Mouse (Mus musculus) midbrain, embryonic 13.5 days (tissue): ENCODE results near the gene Nacc1. TPM values are rescaled to one million over a fixed set of nuclear protein-coding genes. Genes with fewer than 3 reads are reported as not detected.
A peak's percentile ranks its signal among the peaks of the same experiment; 100 is the strongest.

Experiments used
- ATAC-seq: fragments of 200-750 bp; cut with Nextera tagmentation; 2 replicates; pipeline ENCODE4 v1.8.0; 2017; ENCODE audit warnings: mild to moderate bottlenecking, moderate TSS enrichment, moderate library complexity
- H3K27ac ChIP-seq: fragments of 300-500 bp; sonication (generic); 2 replicates; pipeline ENCODE4 v1.5.1; 2015; ENCODE audit warnings: inconsistent platforms, mild to moderate bottlenecking, moderate library complexity
- H3K27me3 ChIP-seq: fragments of 300-500 bp; sonication (generic); 2 replicates; pipeline ENCODE4 v1.6.1; 2015; ENCODE audit warnings: mild to moderate bottlenecking, inconsistent platforms
- H3K36me3 ChIP-seq: fragments of 300-500 bp; sonication (generic); 2 replicates; pipeline ENCODE4 v1.6.1; 2015; ENCODE audit warnings: mild to moderate bottlenecking, inconsistent platforms
- H3K4me1 ChIP-seq: fragments of 300-500 bp; sonication (generic); replicated peaks from 2 replicates; pipeline ENCODE4 v1.6.1; 2015; ENCODE audit warnings: inconsistent platforms
- H3K4me2 ChIP-seq: fragments of 300-500 bp; sonication (generic); replicated peaks from 2 replicates; pipeline ENCODE4 v1.6.1; 2015; ENCODE audit warnings: moderate library complexity, mild to moderate bottlenecking, inconsistent platforms
- H3K4me3 ChIP-seq: fragments of 300-500 bp; sonication (generic); replicated peaks from 2 replicates; pipeline ENCODE4 v1.5.1; 2015; ENCODE audit warnings: mild to moderate bottlenecking, inconsistent platforms
- H3K9ac ChIP-seq: fragments of 300-500 bp; sonication (generic); replicated peaks from 2 replicates; pipeline ENCODE4 v1.6.1; 2015; ENCODE audit warnings: mild to moderate bottlenecking, inconsistent platforms
- H3K9me3 ChIP-seq: fragments of 300-500 bp; sonication (generic); 2 replicates; pipeline ENCODE4 v1.6.1; 2016; ENCODE audit warnings: mild to moderate bottlenecking, inconsistent platforms
- WGBS: fragments of 180-500 bp; shearing (Covaris S2); methylation state at CpG from one replicate; pipeline ENCODE4 v1.1.7; 2015; 5-methylcytosine and 5-hydroxymethylcytosine counted together
- polyA plus RNA-seq: library from polyadenylated mRNA; unstranded; fragments of >200 nt; fragmentation: Nextera tagmentation; extraction: Ambion mirVana; gene quantifications from 2 replicates; pipeline ENCODE4 v1.2.1, GENCODE M21; 2015

The Nacc1 gene
- polyA plus RNA-seq, 1 experiment from 2014 or later = 17.3 TPM

- ATAC-seq = no peak
- Histone ChIP-seq H3K36me3 (peaks cover 12% of the 10 kb centered on the region; the same call in 1 of the 2 replicates), H3K27me3 (peaks cover 16% of the 10 kb centered on the region), H3K4me3 (no peak overlapping the region), H3K4me2 (no peak overlapping the region), H3K27ac (peak overlapping the region; percentile 51), H3K9me3 (no peaks in the 10 kb centered on the region), H3K4me1 (peaks cover 73% of the 10 kb centered on the region), H3K9ac (peak overlapping the region; percentile 51; the same call in 1 of the 2 replicates)
- WGBS = 57% methylated on average over 10 of the region's 10 CpGs
Measured at GRCm38 (mm10) chr8:84725246-84725940, 37.7 kb upstream of the Nacc1 start.

DNA sequence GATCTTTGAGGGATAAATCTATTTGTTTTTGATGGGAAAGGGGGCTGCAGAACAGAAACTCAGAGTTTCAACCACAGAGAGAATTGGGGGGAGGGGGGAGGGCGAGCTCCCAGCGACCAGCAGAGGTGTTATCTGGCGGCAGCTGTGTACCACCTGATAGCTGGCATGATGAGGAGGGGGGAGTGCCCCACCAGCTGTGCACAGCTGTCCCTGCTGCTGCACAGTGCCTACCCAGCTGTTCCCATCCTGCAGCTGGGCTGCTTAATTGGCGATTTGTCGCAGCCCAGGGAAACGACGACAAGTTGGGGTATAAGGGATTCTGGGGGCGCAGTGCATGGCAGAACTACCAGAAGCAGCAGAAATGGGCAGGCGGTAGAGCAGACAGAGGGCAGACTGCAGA lies 37.0 kb upstream of the Nacc1 start:
- Histone ChIP-seq H3K36me3 (peaks cover 15% of the 10 kb centered on the region), H3K9me3 (no peaks in the 10 kb centered on the region), H3K4me1 (peaks cover 66% of the 10 kb centered on the region), H3K27ac (peak overlapping the region; percentile 71; the same call in 1 of the 2 replicates), H3K27me3 (peaks cover 23% of the 10 kb centered on the region), H3K4me2 (no peak overlapping the region), H3K9ac (peak overlapping the region; percentile 51), H3K4me3 (no peak overlapping the region)
- no peak for ATAC-seq
- 52% methylated on average over 9 of the region's 9 CpGs for WGBS

DNA sequence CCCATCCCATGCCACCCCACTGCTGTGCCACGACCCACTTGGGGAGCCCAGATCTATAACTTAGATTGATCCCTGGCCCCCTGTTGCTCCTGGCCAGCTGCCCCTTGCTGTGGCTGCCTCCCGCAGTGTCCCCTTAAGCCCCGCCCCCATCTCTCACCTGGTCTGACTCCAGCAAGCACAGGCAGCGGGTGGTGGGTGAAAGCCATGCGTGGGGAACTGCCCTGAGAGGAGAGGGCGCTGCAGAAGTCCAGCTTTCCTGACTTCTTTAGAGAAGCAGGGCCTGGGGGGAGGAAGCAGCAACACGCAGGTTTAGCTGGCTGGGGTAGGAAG lies 35.9 kb upstream of the Nacc1 start:
- H3K4me2 ChIP-seq = 0 out of 2 replicates have a peak overlapping the region, but pooled peaks have one; percentile 11
- H3K9ac ChIP-seq = peak overlapping the region; percentile 51
- H3K4me3 ChIP-seq = no peak overlapping the region
- no peak for ATAC-seq
- peaks cover 16% of the 10 kb centered on the region for H3K36me3 ChIP-seq
- H3K4me1 ChIP-seq = peaks cover 55% of the 10 kb centered on the region
- 34% methylated on average over 7 of the region's 7 CpGs for WGBS
- peaks cover 33% of the 10 kb centered on the region for H3K27me3 ChIP-seq
- H3K27ac ChIP-seq = peak overlapping the region; percentile 71
- H3K9me3 ChIP-seq = no peaks in the 10 kb centered on the region

DNA sequence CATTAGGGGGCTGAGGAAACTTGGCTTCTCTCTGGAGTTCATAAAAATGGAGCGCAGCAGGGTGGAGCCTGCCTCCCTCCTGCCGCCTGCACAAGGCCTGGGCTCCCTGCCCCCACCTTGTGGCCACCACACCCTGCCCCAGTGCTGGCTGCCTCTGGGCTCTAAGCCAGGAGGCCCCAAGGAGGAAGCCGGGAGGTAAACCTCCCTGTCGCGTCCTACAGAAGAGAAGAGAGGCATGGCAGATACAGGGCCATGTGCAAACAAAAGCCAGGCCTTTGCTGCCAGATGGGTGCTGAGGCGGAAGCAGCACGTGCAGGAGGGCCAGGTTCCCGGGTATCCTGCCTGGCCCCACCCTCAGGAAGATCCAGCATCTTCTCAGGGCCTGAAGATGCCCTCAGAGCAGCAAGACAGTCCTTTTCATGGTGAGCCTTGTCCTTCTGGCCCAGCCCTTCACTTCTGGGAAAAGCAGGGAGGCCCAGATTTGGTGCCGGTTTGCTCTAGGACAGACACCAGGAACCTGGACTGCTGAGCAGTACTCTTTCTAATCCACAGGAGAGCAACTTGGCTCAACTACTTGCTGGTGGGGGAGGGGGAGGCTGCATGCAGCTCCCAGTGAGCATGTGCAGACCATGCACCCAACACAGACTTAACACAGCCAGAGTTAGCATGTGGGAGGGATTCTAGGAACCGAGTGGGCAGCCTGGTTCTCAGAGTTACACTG lies 35.3 kb upstream of the Nacc1 start, which contains the start of gene G430095P16Rik:
Gene G430095P16Rik (plus strand): TSS at position 158 of the 721 bp plus-strand sequence.
- peaks cover 50% of the 10 kb centered on the region for H3K4me1 ChIP-seq
- peak within 1 kb of the TSS; percentile 51 for H3K9ac ChIP-seq
- WGBS = 18% methylated on average over 10 of the region's 10 CpGs
- H3K4me3 ChIP-seq = no peak within 1 kb of the TSS
- H3K27ac ChIP-seq = peak within 1 kb of the TSS; percentile 71
- H3K9me3 ChIP-seq = no peaks in the 10 kb centered on the region
- peaks cover 16% of the 10 kb centered on the region for H3K36me3 ChIP-seq
- ATAC-seq = peak; percentile 80
- peaks cover 38% of the 10 kb centered on the region for H3K27me3 ChIP-seq
- H3K4me2 ChIP-seq = peak within 1 kb of the TSS; percentile 11; the same call in 1 of the 2 replicates

DNA sequence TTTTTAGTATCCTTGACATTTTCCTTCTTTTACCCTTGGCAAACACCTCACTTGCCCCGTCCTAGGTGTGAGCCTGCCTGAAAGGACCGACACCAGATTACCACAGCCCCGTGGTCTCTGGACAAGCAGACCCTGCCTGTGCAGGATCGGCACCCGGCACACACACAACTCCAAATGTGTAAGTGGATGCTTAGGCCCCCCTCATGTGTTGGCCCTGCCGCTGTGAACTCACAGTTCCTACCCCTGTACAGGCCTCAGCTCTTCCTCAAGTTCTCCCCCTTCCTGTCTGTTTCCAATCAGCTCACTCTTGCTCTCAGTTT lies 34.8 kb upstream of the Nacc1 start:
- no peak overlapping the region for H3K4me3 ChIP-seq
- H3K27ac ChIP-seq = peak overlapping the region; percentile 71
- 70% methylated on average over 6 of the region's 6 CpGs for WGBS
- peaks cover 44% of the 10 kb centered on the region for H3K27me3 ChIP-seq
- no peak; the same call in 1 of the 2 replicates for ATAC-seq
- no peak overlapping the region for H3K4me2 ChIP-seq
- H3K36me3 ChIP-seq = peaks cover 15% of the 10 kb centered on the region
- H3K9me3 ChIP-seq = no peaks in the 10 kb centered on the region
- peaks cover 46% of the 10 kb centered on the region for H3K4me1 ChIP-seq
- H3K9ac ChIP-seq = 0 out of 2 replicates have a peak overlapping the region, but pooled peaks have one; percentile 2

DNA sequence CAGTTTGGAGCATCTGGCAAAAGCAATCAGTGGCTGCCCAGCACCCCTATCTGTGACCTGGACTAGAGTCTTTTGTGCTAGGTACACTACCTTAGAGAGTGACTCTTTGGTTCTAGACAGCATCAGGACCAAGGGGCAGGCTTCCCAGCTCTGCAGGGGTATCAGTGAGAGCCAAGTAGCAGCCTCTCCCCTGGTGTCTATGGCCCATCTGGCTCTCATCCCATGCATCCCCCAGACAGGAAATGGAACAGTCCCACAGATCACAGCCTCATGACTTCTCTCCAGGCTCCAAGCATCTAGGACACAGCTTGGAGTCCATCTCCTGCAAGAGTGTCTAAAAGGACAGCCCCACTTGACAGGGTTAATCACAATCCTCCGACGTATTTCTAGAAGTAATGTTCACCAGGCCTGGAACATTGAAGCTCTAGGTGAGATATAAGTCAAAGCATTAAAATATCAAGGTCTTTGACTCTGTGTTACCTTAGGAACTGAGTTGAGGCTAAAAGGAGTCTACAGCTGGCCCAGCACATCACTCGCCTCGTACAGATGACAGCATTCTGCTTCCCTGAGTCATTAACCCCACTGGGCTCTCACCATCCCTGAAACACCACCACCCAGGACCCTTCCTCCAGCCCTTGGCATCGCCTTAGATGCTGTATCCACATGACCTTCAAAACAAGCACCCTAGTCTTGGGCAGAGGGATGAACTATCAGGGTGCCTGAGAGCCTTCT lies 31.5 kb upstream of the Nacc1 start:
- no peak overlapping the region for H3K4me3 ChIP-seq
- no peak overlapping the region for H3K27ac ChIP-seq
- no peak overlapping the region for H3K4me2 ChIP-seq
- peaks cover 16% of the 10 kb centered on the region; the same call in 1 of the 2 replicates for H3K36me3 ChIP-seq
- no peaks in the 10 kb centered on the region for H3K9me3 ChIP-seq
- no peak overlapping the region for H3K9ac ChIP-seq
- no peak for ATAC-seq
- peaks cover 39% of the 10 kb centered on the region for H3K4me1 ChIP-seq
- peaks cover 67% of the 10 kb centered on the region for H3K27me3 ChIP-seq
- WGBS = 89% methylated on average over 5 of the region's 5 CpGs

DNA sequence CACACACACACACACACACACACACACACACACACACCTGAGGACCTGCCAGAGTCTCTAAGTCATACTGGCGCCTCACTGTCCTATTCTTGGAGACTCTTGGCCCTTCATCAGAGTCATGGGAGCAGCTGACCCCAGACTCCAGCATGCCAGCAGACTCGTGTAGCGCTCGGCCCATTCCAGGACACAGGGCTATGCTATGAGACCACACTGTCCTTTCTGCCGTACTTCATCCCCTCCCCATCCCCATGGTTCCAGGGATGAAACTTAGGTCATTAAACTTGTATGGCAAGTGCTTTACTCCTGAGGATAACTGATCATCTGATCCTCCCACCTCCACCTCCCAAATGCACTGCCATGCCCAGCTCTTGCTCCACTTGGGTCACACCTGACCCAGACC lies 30.8 kb upstream of the Nacc1 start:
- H3K4me3 ChIP-seq = no peak overlapping the region
- no peak overlapping the region for H3K9ac ChIP-seq
- peaks cover 67% of the 10 kb centered on the region for H3K27me3 ChIP-seq
- no peaks in the 10 kb centered on the region for H3K9me3 ChIP-seq
- no peak for ATAC-seq
- peaks cover 16% of the 10 kb centered on the region; the same call in 1 of the 2 replicates for H3K36me3 ChIP-seq
- 79% methylated on average over 5 of the region's 5 CpGs for WGBS
- peaks cover 39% of the 10 kb centered on the region for H3K4me1 ChIP-seq
- H3K4me2 ChIP-seq = no peak overlapping the region
- no peak overlapping the region for H3K27ac ChIP-seq

DNA sequence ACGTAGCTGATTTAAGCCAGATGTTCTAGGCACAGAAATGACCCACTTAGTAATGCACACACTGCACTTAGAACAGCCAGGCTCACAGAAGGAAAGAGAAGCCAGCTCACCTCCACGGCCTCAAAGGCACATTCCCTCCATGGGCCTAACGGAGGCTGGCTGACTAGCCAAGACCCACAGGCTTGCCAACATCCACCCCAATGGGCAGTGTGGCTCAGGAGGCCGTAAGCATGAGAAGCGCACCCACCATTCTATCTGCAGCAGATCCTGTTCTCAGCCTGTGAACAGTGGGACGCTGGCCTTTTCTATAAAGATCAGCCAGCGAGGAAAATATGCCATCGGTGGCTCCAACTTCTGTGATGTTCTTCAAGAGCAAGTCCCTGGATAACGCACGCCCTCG lies 29.1 kb upstream of the Nacc1 start:
- Histone ChIP-seq H3K9me3 (no peaks in the 10 kb centered on the region), H3K27ac (no peak overlapping the region), H3K27me3 (peaks cover 64% of the 10 kb centered on the region), H3K36me3 (peaks cover 16% of the 10 kb centered on the region; the same call in 1 of the 2 replicates), H3K4me2 (no peak overlapping the region), H3K4me1 (peaks cover 42% of the 10 kb centered on the region), H3K4me3 (no peak overlapping the region), H3K9ac (no peak overlapping the region)
- WGBS = 87% methylated on average over 11 of the region's 11 CpGs
- no peak for ATAC-seq

GRCm38 (mm10) chr8:84715893-84716468 lies 28.3 kb upstream of the Nacc1 start:
- Histone ChIP-seq H3K9me3 (no peaks in the 10 kb centered on the region), H3K4me2 (peak overlapping the region; percentile 43), H3K27me3 (peaks cover 70% of the 10 kb centered on the region), H3K4me1 (peaks cover 50% of the 10 kb centered on the region), H3K4me3 (peak overlapping the region; percentile 16; the same call in 1 of the 2 replicates), H3K9ac (peak overlapping the region; percentile 48; the same call in 1 of the 2 replicates), H3K36me3 (peaks cover 11% of the 10 kb centered on the region; the same call in 1 of the 2 replicates), H3K27ac (peak overlapping the region; percentile 51)
- WGBS = 8% methylated on average over 27 of the region's 27 CpGs
- ATAC-seq = no peak

DNA sequence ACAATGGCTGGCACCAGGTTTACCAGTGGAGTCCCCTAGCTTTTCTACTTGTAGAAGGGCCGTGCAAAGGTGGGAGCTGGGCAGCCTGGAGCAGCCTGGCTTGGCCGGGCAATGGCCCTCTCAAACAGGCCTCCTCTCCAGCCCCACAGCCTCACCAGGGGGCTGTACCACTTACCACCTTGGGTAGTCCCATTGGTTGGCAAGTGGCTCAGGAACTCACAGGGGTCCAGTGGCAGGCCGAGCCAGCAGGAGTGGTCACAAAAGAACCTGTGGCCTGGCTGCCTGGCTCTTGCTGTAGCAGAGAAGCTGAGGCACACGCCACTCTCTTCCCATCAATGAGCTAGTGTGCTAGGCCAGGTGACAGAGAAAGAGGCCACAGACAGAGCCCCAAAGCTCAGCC lies 26.5 kb upstream of the Nacc1 start:
- H3K27me3 ChIP-seq = peaks cover 62% of the 10 kb centered on the region
- WGBS = 64% methylated on average over 4 of the region's 4 CpGs

DNA sequence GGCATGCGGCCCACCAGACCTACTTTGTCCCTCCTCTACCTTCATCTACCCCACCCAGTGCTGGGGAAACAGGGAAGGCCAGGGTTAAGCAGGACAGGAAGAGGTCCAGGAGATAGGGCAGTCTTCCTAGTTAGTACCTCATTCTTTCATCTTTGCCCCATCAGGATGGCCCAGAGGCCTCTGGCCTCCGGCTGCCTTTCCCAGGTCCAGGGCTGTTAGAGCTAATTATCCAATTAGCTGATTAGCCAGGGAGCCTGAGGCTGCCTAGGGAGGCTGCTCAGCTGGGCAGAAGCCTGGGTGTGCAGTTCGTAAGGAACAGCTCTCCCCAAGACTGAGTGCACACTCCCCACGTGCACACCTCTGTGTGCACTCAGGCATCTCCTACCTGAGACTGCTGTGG lies 25.7 kb upstream of the Nacc1 start:
- Histone ChIP-seq H3K4me2 (no peak overlapping the region), H3K4me1 (peaks cover 68% of the 10 kb centered on the region), H3K9ac (no peak overlapping the region), H3K4me3 (no peak overlapping the region), H3K9me3 (no peaks in the 10 kb centered on the region), H3K27me3 (peaks cover 62% of the 10 kb centered on the region), H3K36me3 (peaks cover 3% of the 10 kb centered on the region; the same call in 1 of the 2 replicates), H3K27ac (peak overlapping the region; percentile 94)
- WGBS = 49% methylated on average over 4 of the region's 4 CpGs
- no peak for ATAC-seq

More for the DNA sequence above, 26.5 kb upstream of the Nacc1 start:
- H3K4me3 ChIP-seq = no peak overlapping the region
- peaks cover 62% of the 10 kb centered on the region for H3K4me1 ChIP-seq
- ATAC-seq = no peak
- H3K9me3 ChIP-seq = no peaks in the 10 kb centered on the region
- H3K36me3 ChIP-seq = peaks cover 3% of the 10 kb centered on the region; the same call in 1 of the 2 replicates
- peak overlapping the region; percentile 94 for H3K27ac ChIP-seq
- H3K9ac ChIP-seq = no peak overlapping the region
- no peak overlapping the region for H3K4me2 ChIP-seq
